Comparison of ENCODE assay signal across 25 mouse cellular contexts in genomic region chr4:84222805-84223335, GRCm38 (mm10).
DNase-seq lines count a peak whose midpoint lies in the region; ATAC-seq and TF ChIP-seq lines count a peak whose summit lies in the region.
"Had no signal": no experiment of that assay in that cellular context is flagged by ENCODE, and none has a peak within 500 bp of the region (broad histone marks: within the 10 kb centered on the region; RNA-seq: fewer than 3 reads in every experiment).

No protein-coding gene starts in this region.

- no peak for DNase-seq in kidney, adult 8-10 months
- DNase-seq in midbrain, postnatal 0 days (ENCODE audit: low spot score): peak; percentile 6
- peak; percentile 16 for DNase-seq in brain, embryonic 14.5 days (ENCODE audit: low read depth)
- DNase-seq in stomach, postnatal 0 days (ENCODE audit: low spot score): no peak
- DNase-seq in frontal cortex, postnatal 36 days (ENCODE audit: low spot score in 2 of 2): no peak
- DNase-seq in hindbrain, embryonic 11.5 days (ENCODE audit: low spot score): no peak
- DNase-seq: adrenal gland, postnatal 36 days; cerebellum, adult 11-12 months; cerebellum, postnatal 14 days; forebrain, postnatal 0 days; gastrocnemius, postnatal 36 days; heart, postnatal 36 days; liver, postnatal 0 days; thymus, postnatal 14 days had no signal

- no peak for TF ChIP-seq EP300 in stomach, postnatal 0 days (optimal IDR thresholded peaks at IDR 0.05)

- no peak overlapping the region for H3K4me3 ChIP-seq in kidney, embryonic 14.5 days (ENCODE audit: low read length)
- H3K4me3 ChIP-seq in midbrain, postnatal 0 days (ENCODE audit: low read depth, low read length): no peak overlapping the region
- no peak overlapping the region for H3K4me3 ChIP-seq in midbrain, embryonic 13.5 days (replicated peaks)
- no peak overlapping the region for H3K4me3 ChIP-seq in stomach, postnatal 0 days (ENCODE audit: low read depth, low read length)
- no peak overlapping the region for H3K4me3 ChIP-seq in hindbrain, embryonic 11.5 days (ENCODE audit: low read depth, low read length)
- H3K4me3 ChIP-seq: embryonic facial prominence, embryonic 12.5 days; heart, embryonic 15.5 days; hindbrain, embryonic 15.5 days had no signal

- WGBS in kidney, embryonic 14.5 days: 79% methylated on average over 11 of the region's 11 CpGs
- WGBS in midbrain, postnatal 0 days: 69% methylated on average over 11 of the region's 11 CpGs
- WGBS in midbrain, embryonic 13.5 days: 71% methylated on average over 11 of the region's 11 CpGs
- 73% methylated on average over 11 of the region's 11 CpGs for WGBS in stomach, postnatal 0 days
- WGBS in hindbrain, embryonic 11.5 days: 79% methylated on average over 11 of the region's 11 CpGs

- H3K36me3 ChIP-seq in kidney, embryonic 14.5 days (ENCODE audit: control insufficient read depth, insufficient read depth, low read length): no peaks in the 10 kb centered on the region
- H3K36me3 ChIP-seq in midbrain, postnatal 0 days (ENCODE audit: insufficient read depth, low read length): no peaks in the 10 kb centered on the region
- H3K36me3 ChIP-seq in midbrain, embryonic 13.5 days: no peaks in the 10 kb centered on the region
- no peaks in the 10 kb centered on the region for H3K36me3 ChIP-seq in stomach, postnatal 0 days (ENCODE audit: control insufficient read depth, insufficient read depth, low read length)
- H3K36me3 ChIP-seq in hindbrain, embryonic 11.5 days (ENCODE audit: control insufficient read depth, insufficient read depth, low read length): no peaks in the 10 kb centered on the region
- H3K36me3 ChIP-seq: embryonic facial prominence, embryonic 12.5 days; heart, embryonic 15.5 days; hindbrain, embryonic 15.5 days had no signal

- H3K4me1 ChIP-seq in kidney, embryonic 14.5 days (ENCODE audit: control insufficient read depth, insufficient read depth, low read length): no peaks in the 10 kb centered on the region
- H3K4me1 ChIP-seq in midbrain, postnatal 0 days (ENCODE audit: insufficient read depth, low read length): no peaks in the 10 kb centered on the region
- H3K4me1 ChIP-seq in midbrain, embryonic 13.5 days (replicated peaks): peaks cover 4% of the 10 kb centered on the region
- H3K4me1 ChIP-seq in stomach, postnatal 0 days (replicated peaks; ENCODE audit: control insufficient read depth, insufficient read depth): no peaks in the 10 kb centered on the region
- H3K4me1 ChIP-seq in hindbrain, embryonic 11.5 days (replicated peaks; ENCODE audit: control insufficient read depth, insufficient read depth, low read length): no peaks in the 10 kb centered on the region
- H3K4me1 ChIP-seq: heart, embryonic 15.5 days had no signal

- H3K27ac ChIP-seq in kidney, embryonic 14.5 days (ENCODE audit: low read depth, low read length): peak overlapping the region; percentile 30; the same call in 1 of the 2 replicates
- no peak overlapping the region for H3K27ac ChIP-seq in midbrain, postnatal 0 days (ENCODE audit: low read depth, low read length)
- H3K27ac ChIP-seq in midbrain, embryonic 13.5 days: no peak overlapping the region
- H3K27ac ChIP-seq in stomach, postnatal 0 days (replicated peaks): no peak overlapping the region
- no peak overlapping the region for H3K27ac ChIP-seq in hindbrain, embryonic 11.5 days (ENCODE audit: low read depth, low read length)
- H3K27ac ChIP-seq: embryonic facial prominence, embryonic 12.5 days; heart, embryonic 15.5 days; hindbrain, embryonic 15.5 days; kidney, postnatal 0 days; macrophage had no signal

- H3K9me3 ChIP-seq in kidney, embryonic 14.5 days (ENCODE audit: control insufficient read depth, low read length): no peaks in the 10 kb centered on the region
- no peaks in the 10 kb centered on the region for H3K9me3 ChIP-seq in midbrain, postnatal 0 days (ENCODE audit: low read length)
- H3K9me3 ChIP-seq in midbrain, embryonic 13.5 days: no peaks in the 10 kb centered on the region
- no peaks in the 10 kb centered on the region for H3K9me3 ChIP-seq in stomach, postnatal 0 days (ENCODE audit: control insufficient read depth, low read length)
- H3K9me3 ChIP-seq in hindbrain, embryonic 11.5 days (ENCODE audit: control insufficient read depth, low read length): no peaks in the 10 kb centered on the region
- H3K9me3 ChIP-seq: embryonic facial prominence, embryonic 12.5 days; heart, embryonic 15.5 days; hindbrain, embryonic 15.5 days had no signal

- no peak for ATAC-seq in kidney, embryonic 14.5 days (ENCODE audit: low FRiP score, low TSS enrichment)
- ATAC-seq in midbrain, postnatal 0 days (ENCODE audit: low FRiP score): no peak
- no peak for ATAC-seq in midbrain, embryonic 13.5 days
- 0 out of 2 replicates have a peak, but pooled peaks have one; percentile 30 for ATAC-seq in stomach, postnatal 0 days (ENCODE audit: low FRiP score, low TSS enrichment)
- ATAC-seq in hindbrain, embryonic 11.5 days (ENCODE audit: low FRiP score): no peak
- ATAC-seq: CD4-positive, CD25-positive, alpha-beta regulatory T cell, adult 4 months; forebrain, postnatal 0 days; liver, postnatal 0 days; lung, postnatal 0 days; midbrain, embryonic 16.5 days had no signal

- no peaks in the 10 kb centered on the region for H3K27me3 ChIP-seq in kidney, embryonic 14.5 days (ENCODE audit: control insufficient read depth, insufficient read depth, low read length)
- no peaks in the 10 kb centered on the region for H3K27me3 ChIP-seq in midbrain, postnatal 0 days (ENCODE audit: insufficient read depth, low read length)
- H3K27me3 ChIP-seq in midbrain, embryonic 13.5 days: no peaks in the 10 kb centered on the region; the same call in 1 of the 2 replicates
- H3K27me3 ChIP-seq in stomach, postnatal 0 days (ENCODE audit: control insufficient read depth, insufficient read depth, low read length): no peaks in the 10 kb centered on the region
- no peaks in the 10 kb centered on the region for H3K27me3 ChIP-seq in hindbrain, embryonic 11.5 days (ENCODE audit: control insufficient read depth, insufficient read depth, low read length)
- H3K27me3 ChIP-seq: embryonic facial prominence, embryonic 12.5 days; heart, embryonic 15.5 days; hindbrain, embryonic 15.5 days had no signal

- TF ChIP-seq CTCF in midbrain, postnatal 0 days (IDR thresholded peaks at IDR 0.05): no peak
- TF ChIP-seq CTCF in brain, embryonic 14.5 days (IDR thresholded peaks at IDR 0.05; ENCODE audit: borderline replicate concordance, extremely low read depth, insufficient read depth, insufficient read length): no peak
- TF ChIP-seq CTCF in stomach, postnatal 0 days (IDR thresholded peaks at IDR 0.05; ENCODE audit: low read depth): no peak

- no peak overlapping the region for H3K9ac ChIP-seq in kidney, embryonic 14.5 days (ENCODE audit: low read depth, low read length)
- H3K9ac ChIP-seq in midbrain, postnatal 0 days (replicated peaks; ENCODE audit: low read length, poor library complexity, severe bottlenecking): no peak overlapping the region
- no peak overlapping the region for H3K9ac ChIP-seq in midbrain, embryonic 13.5 days (replicated peaks)
- no peak overlapping the region for H3K9ac ChIP-seq in stomach, postnatal 0 days (ENCODE audit: low read length)
- H3K9ac ChIP-seq in hindbrain, embryonic 11.5 days (ENCODE audit: low read depth, low read length): no peak overlapping the region
- H3K9ac ChIP-seq: embryonic facial prominence, embryonic 12.5 days; forebrain, postnatal 0 days; heart, embryonic 15.5 days; hindbrain, embryonic 15.5 days; liver, postnatal 0 days had no signal

- no peak overlapping the region; the same call in 1 of the 2 replicates for H3K4me2 ChIP-seq in kidney, embryonic 14.5 days (replicated peaks; ENCODE audit: low read depth, low read length)
- H3K4me2 ChIP-seq in midbrain, postnatal 0 days (ENCODE audit: low read depth, low read length, poor library complexity, severe bottlenecking): no peak overlapping the region
- no peak overlapping the region for H3K4me2 ChIP-seq in midbrain, embryonic 13.5 days (replicated peaks)
- no peak overlapping the region for H3K4me2 ChIP-seq in stomach, postnatal 0 days (replicated peaks; ENCODE audit: low read depth)
- H3K4me2 ChIP-seq in hindbrain, embryonic 11.5 days (replicated peaks; ENCODE audit: low read depth, low read length): no peak overlapping the region
- H3K4me2 ChIP-seq: embryonic facial prominence, embryonic 12.5 days; heart, embryonic 15.5 days; hindbrain, embryonic 15.5 days; liver, embryonic 11.5 days had no signal

- no peak for TF ChIP-seq POLR2A in brain, embryonic 14.5 days (IDR thresholded peaks at IDR 0.05; ENCODE audit: borderline replicate concordance, extremely low read depth, insufficient read depth, insufficient read length, poor library complexity, severe bottlenecking)

Comparison
In these comparisons a context has a peak if more than half of its experiments do, and no peak if none do; other contexts are left out.
1. DNase-seq: peak in midbrain, postnatal 0 days (single experiment) and brain, embryonic 14.5 days (single experiment); none in kidney, adult 8-10 months (0 of 2), stomach, postnatal 0 days (single experiment), frontal cortex, postnatal 36 days (0 of 2) and hindbrain, embryonic 11.5 days (single experiment).